Mouse (Mus musculus) naive thymus-derived CD4-positive, alpha-beta T cell, adult 2 months (primary cell): Measurements from ENCODE around the gene Id1.

ENCODE experiments used
- DNase-seq: peaks from one replicate; pipeline ENCODE4 v3.0.0-alpha.2; 2011; ENCODE audit warnings: low read depth

Id1 gene

DNA sequence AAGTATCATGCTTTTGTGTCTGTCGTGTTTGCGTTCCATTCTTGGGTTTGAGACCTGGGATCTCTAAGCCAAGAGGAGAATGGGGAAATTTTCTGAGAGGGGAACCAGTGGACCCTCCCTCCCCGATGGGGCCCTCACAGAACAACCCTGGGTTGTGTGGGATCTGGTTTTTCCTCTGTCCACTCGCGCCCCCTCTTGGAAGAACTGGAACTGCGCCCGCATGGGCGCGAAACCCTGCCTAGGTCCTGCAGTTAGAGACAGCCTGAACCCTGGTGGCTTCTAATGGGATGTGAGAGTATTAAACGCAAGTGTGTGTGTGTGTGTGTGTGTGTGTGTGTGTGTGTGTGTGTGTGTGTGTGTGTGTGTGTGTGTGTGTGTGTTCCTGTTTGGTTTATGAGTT, 6.4 kb downstream of the Id1 start:
- DNase-seq, result peak; percentile 44

- DNase-seq, result no peak
Measured at GRCm38 (mm10) chr2:152753944-152754711, 18.1 kb downstream of the Id1 start, which contains the start of gene Cox4i2. Gene Cox4i2 (plus strand): TSS chr2:152754173.

DNA sequence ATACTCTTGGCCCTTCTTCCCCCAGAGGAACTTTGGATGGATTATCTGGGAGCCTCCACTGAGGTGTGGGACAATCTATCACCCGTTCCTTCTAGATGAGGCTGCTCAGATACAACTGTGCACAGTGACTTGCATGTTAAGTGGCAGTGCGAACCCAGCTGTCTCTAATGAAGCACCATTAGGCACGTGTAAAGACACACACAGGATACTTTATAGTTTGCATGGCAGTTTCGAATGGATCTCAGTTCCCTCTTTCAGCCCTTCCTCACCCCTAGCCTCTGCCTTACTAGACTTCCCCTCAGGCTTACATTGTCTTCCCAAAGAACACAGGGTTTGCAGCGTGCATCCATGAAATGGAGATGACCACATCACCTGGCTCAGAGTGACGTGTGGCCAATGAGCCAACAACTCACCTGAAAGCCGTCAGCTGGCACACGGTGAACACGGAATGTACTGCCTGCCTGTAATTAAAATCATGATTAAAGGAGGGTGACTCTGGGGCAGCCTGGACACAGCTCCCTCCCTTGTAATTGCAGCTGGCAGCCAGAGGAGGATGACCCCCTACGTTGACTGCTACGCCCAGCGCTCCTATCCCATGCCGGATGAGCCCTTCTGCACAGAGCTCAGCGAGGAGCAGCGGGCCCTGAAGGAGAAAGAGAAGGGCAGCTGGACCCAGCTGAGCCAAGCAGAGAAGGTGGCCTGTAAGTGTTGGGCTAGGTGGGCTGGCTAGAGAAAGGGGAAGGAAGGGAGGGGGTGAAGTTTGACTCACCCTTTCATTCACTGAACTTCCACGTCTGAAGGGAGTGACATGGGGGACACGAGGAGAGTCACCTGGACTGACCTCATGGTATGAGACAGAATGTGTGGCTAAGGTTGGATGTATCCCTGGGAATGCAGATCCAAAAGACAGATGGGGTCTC, 20.7 kb downstream of the Id1 start:
- DNase-seq, result no peak

GRCm38 (mm10) chr2:152757478-152757877, 21.4 kb downstream of the Id1 start:
- DNase-seq, result no peak

GRCm38 (mm10) chr2:152758351-152758750, 22.3 kb downstream of the Id1 start:
- DNase-seq, result no peak

DNA sequence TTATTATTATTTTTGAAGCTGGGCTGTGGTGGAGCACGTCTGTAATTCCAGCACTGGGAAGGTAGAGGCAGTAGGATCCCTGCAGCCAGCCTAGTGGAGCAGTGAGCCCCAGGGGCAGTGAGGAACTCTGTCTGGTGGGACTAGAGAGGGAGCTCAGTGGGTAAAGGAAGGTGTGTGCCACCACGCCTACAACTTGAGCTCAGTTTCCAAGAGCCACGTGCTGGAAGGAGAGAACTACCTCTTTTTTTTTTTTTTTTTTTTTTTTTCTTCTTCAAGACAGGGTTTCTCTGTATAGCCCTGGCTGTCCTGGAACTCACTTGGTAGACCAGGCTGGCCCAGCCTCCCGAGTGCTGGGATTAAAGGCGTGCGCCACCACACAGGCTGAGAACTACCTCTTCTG, 27.3 kb downstream of the Id1 start:
- no peak for DNase-seq

DNA sequence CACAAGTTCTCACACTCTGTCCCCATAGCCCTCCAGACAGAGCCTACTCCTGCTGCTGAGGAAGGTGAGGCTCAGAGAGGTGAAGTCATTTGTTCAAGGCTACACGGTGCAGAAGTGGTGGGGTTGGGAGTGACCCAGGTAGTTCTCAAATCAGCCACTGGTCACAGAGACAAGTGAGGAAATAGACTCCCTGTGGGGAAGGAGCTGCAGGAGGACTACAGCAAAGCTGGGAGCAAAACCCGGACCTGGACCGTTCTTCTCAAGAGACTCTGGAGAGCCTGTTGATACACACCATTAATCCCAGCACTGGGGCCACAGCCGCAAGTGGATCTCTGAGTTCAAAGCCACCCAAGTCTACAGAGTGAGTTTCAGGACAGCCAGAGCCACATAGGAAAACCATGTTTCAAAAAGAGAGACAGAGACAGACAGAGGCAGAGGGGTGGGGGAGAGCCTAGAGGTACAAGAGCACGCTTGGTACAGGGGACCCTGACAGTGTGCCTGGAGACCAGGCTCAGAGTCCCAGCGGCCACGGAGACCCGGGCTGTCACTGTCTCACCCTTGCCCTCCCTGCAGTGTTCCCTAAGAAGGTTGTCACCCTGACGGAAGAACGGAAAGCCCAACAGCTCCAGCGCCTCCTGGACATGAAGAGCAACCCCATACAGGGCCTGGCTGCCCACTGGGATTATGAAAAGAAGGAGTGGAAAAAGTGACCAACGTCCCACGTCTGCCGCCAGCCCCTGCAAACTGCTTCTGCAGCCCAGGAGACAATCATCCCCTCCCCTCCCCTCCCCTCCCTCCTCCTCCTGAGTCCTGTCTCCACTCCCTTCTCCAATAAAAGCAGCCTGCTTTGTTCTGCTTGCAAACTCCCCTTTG, 28.4 kb downstream of the Id1 start:
- DNase-seq, result no peak

DNA sequence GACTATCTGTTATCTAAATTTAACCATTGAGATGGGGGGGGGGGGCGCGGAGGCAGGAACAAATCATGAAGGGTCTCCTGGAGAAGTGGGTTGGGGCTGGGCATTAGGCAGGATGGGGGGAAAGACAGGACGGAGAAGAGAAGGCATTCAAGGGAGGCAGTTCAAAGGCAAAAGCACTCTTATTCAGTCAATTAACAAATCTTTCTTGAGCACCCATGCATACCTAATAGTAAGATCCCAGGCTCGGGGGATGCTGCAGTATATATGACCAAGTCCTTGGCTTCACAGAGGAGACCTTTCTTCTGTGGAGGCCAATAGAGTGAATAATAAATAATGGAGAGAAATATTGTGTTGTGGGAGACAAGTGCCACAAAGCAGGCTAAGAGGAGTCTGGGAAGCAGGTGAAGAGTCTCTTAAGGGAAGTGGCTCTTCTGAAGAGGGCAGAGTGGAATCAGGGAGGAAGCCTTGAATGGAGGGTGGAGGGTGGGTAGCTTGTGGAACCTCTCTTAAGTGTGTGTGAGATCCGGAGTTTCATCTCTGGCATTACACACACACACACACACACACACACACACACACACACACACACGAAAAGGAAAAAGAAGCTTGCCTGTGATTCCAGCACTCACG, 29.1 kb downstream of the Id1 start:
- no peak for DNase-seq

GRCm38 (mm10) chr2:152766387-152767123, 30.5 kb downstream of the Id1 start:
- peak; percentile 91 for DNase-seq

GRCm38 (mm10) chr2:152767618-152768271, 31.7 kb downstream of the Id1 start:
- DNase-seq, result peak; percentile 79

DNA sequence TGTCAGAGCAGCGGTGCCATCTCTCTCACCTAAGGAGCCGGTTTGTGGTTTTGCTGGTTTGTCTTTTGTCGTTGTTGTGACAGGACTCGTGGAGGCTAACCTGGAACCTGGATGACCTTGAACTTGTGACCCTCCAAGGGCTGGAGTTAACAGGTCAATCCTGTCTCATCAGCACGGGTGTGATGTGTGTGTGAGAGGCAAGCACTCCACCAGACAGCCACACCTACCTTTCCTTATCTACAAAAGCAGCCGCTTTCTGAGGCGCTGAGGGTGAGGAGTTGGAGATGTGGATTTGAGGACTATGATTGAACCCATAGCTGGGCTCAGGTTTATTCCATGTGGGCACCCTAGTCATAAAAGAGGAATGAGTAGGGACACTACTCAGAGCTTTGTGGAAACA, 33.6 kb downstream of the Id1 start:
- no peak for DNase-seq

DNA sequence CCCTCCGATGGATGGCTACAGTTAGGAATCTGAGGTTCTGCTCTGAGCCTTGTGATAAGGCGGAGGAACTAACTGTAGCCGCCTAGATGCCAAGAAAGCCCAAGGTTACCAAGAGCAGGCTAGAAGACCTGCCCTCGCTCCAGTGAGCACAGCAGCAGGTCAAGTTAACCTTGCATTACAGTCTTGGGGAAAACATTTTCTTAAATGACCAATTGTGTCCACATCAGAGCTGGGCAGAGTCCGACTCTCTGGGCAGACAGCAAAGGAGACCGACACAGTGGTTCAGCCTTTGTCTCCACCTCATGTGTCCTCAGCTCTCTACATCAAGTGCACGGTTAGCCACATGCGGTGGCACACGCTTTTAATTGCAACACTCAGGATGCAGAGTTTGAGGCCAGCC, 35.5 kb downstream of the Id1 start:
- DNase-seq, result no peak

GRCm38 (mm10) chr2:152772231-152772630, 36.2 kb downstream of the Id1 start:
- DNase-seq, result no peak

GRCm38 (mm10) chr2:152775357-152775756, 39.3 kb downstream of the Id1 start:
- DNase-seq, result peak; percentile 82

- no peak for DNase-seq
Measured at GRCm38 (mm10) chr2:152776019-152776418, 40.0 kb downstream of the Id1 start.

DNA sequence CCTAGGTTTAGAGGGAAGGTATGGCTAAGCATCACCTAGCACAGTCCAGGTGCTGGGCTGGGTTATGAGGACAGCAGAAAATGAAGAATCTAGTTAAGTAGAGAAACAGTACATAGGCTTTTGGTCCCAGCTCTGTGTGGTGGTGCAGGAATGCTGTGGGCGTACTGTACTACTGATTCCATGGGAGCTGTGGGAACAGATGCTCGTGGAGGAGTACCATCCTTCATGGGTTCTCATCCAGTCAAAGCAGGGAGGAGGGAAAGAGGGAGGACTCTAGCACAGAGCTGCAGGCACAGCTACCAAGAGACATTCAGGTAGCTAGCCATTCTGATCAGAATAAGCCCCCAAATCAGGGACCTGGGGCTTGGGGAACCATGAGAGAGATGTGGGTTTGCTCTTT, 40.4 kb downstream of the Id1 start:
- no peak for DNase-seq

DNA sequence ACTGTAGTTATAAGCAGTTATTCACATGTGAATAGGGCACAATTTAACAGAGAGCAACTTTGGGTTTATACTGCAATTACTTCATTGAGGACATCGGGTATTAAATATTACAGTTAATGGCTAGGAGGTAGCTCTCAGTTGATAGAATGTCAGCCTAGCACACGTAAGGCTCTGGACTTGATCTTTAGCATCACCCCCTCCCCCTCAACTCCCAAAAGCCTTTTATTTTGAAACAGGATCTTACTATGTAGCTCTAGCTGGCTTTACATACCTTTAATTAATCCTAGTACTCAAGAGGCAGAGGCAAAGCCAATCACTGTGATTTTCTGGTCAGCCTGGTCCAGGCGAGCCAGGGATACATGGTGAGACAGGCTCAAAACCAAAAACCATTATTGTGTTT, 41.0 kb downstream of the Id1 start:
- no peak for DNase-seq

GRCm38 (mm10) chr2:152780466-152780865, 44.4 kb downstream of the Id1 start:
- DNase-seq, result no peak

DNA sequence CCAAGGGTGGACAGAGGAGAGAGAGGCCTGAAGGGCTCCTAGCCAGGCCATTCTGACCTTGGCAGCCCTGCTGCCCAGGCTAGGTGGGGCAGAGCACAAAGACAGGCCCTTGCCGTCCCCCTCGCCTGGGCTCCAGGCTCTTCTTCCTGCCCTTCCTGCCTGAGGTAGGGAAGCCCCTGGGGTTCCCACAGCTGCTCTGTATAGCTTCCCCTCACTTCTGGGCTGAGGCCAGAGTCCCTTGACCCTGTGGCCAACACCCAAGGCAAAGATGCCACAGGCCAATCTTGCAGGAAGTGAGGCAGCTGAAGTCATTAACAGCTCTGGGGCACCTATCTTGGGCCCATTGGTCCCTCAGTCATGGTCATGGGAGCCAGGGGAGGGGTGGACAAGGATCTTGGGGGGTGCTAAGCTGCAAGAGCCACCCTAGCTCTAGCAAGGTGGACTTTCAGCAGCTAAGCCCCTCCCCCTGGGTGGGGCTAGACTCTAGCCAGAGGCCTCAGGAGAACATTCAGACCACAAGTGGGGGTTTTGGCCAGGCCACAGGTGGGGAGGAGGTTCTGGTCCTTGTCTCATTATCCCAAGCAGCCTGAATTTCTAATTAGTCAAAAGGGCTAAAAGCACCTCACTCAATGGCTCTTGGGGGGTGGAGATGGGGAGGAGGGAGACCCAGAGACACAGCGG, 45.1 kb downstream of the Id1 start:
- no peak for DNase-seq

DNA sequence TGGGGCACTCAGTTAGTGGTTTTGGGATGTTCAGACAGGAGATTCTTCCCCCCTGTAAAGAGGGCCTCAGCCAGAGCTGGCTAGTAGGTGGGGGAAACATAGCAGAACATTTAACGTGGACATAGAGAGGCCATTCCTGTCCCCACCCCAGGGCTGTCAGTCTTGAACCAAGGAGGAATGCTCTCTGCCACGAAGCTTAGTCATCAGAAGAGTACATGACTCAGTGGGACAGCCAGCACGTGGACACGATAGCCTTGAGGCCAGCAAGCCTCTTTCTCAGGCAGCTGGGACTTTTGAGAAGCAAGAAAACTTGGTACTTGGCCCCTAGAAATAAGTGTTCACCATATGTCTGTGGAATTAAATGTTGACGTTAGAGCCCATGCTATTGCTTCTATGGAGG, 46.6 kb downstream of the Id1 start:
- DNase-seq, result no peak
